Mouse (Mus musculus) liver, adult 2 months (tissue): ENCODE data around the gene Wbp11.

Experiments
- CTCF ChIP-seq: fragments of 200-500 bp; IDR thresholded peaks from 2 replicates; pipeline ENCODE4 v1.5.1; 2011; ENCODE audit warnings: low read depth, low read length, control low read depth
- POLR2A ChIP-seq: fragments of 200-500 bp; IDR thresholded peaks from 2 replicates; pipeline ENCODE4 v1.6.1; 2011; ENCODE audit warnings: low read length, control low read depth; ENCODE audit not compliant: insufficient read depth; ENCODE audit errors: extremely low read depth

GRCm38 (mm10) chr6:136817549-136817948 lies 10.5 kb downstream of the Wbp11 start:
- TF ChIP-seq POLR2A = no peak
- no peak for TF ChIP-seq CTCF
